Comparison of ENCODE assay signal across 12 mouse cellular contexts in genomic region chr4:145136705-145137104, GRCm38 (mm10).
"Had no signal": no experiment of that assay in that cellular context is flagged by ENCODE, and none has a peak within 500 bp of the region (broad histone marks: within the 10 kb centered on the region; RNA-seq: fewer than 3 reads in every experiment).

No protein-coding gene starts in this region.

- H3K4me2 ChIP-seq: liver, embryonic 11.5 days; liver, embryonic 15.5 days; midbrain, embryonic 12.5 days; stomach, embryonic 15.5 days had no signal

- DNase-seq: kidney, postnatal 14 days; lung, adult 2 months; lung, postnatal 4 days; right cerebral cortex, postnatal 14 days; thymus, postnatal 36 days had no signal

- H3K4me3 ChIP-seq: limb, embryonic 10.5 days; liver, embryonic 15.5 days; megakaryocyte, embryonic 14.5 days; midbrain, embryonic 12.5 days; stomach, embryonic 15.5 days had no signal

- H3K27ac ChIP-seq: limb, embryonic 10.5 days; liver, embryonic 15.5 days; midbrain, embryonic 12.5 days had no signal

- H3K9ac ChIP-seq: liver, embryonic 15.5 days; midbrain, embryonic 12.5 days; stomach, embryonic 15.5 days had no signal

- H3K4me1 ChIP-seq: limb, embryonic 10.5 days; liver, embryonic 15.5 days; stomach, embryonic 15.5 days had no signal

- H3K9me3 ChIP-seq: limb, embryonic 10.5 days; liver, embryonic 15.5 days; megakaryocyte, embryonic 14.5 days; midbrain, embryonic 12.5 days; stomach, embryonic 15.5 days had no signal

- H3K27me3 ChIP-seq: liver, embryonic 15.5 days; megakaryocyte, embryonic 14.5 days; midbrain, embryonic 12.5 days; stomach, embryonic 15.5 days had no signal

- ATAC-seq: lung, postnatal 0 days had no signal
